Mouse (Mus musculus) gastrocnemius, postnatal 4 days (tissue): ENCODE measurements around the gene Krtap4-8. TPM values are rescaled to one million over a fixed set of nuclear protein-coding genes. Genes with fewer than 3 reads are reported as not detected.
"Not testable (repeated sequence)": the region's sequence is repeated elsewhere in the genome, so short reads cannot be mapped to it uniquely, and the experiment has no call there.

ENCODE experiments used
- DNase-seq, 2 experiments: peaks; one replicate each; pipeline ENCODE4 v3.0.0; 2021 to 2022; ENCODE audit warnings: low spot score in 2 of 2, mixed read lengths in 2 of 2
- long read RNA-seq, 2 experiments: library from polyadenylated mRNA; stranded (forward); transcript quantifications; one replicate each; pipeline ENCODE4 v2.0.0; 2021
- total RNA-seq, 2 experiments: library from RNA; stranded (reverse); gene quantifications; 2 replicates each; pipeline ENCODE4 v1.2.3; 2021

Gene Krtap4-8
- total RNA-seq = not detected
- long read RNA-seq, experiment 1 = 0 reads
- long read RNA-seq, experiment 2 = 0 reads

- DNase-seq = no peak
Observed at GRCm38 (mm10) chr11:99780604-99781003, at the start of gene Krtap4-8. TSS of gene Krtap4-8 (minus strand) at chr11:99780704.

GRCm38 (mm10) chr11:99815566-99815965, 35.1 kb upstream of the Krtap4-8 start, which contains the start of gene Gm11564:
TSS of gene Gm11564 (minus strand) at chr11:99815666.
- not testable (repeated sequence) for DNase-seq

GRCm38 (mm10) chr11:99809792-99810191, 29.3 kb upstream of the Krtap4-8 start, which contains the start of gene Krtap4-13:
TSS of gene Krtap4-13 (minus strand) at chr11:99809892.
- not testable (repeated sequence) for DNase-seq

GRCm38 (mm10) chr11:99804346-99804745, 23.8 kb upstream of the Krtap4-8 start, which contains the start of gene Gm11554:
TSS of gene Gm11554 (minus strand) at chr11:99804446.
- not testable (repeated sequence) for DNase-seq

- DNase-seq = not testable (repeated sequence)
Observed at GRCm38 (mm10) chr11:99798832-99799231, 18.3 kb upstream of the Krtap4-8 start, which contains the start of gene Gm11569. TSS of gene Gm11569 (minus strand) at chr11:99798932.

GRCm38 (mm10) chr11:99793367-99793766, 12.9 kb upstream of the Krtap4-8 start, which contains the start of gene Gm11596:
TSS of gene Gm11596 (minus strand) at chr11:99793467.
- no peak for DNase-seq

GRCm38 (mm10) chr11:99784900-99785299, 4.4 kb upstream of the Krtap4-8 start, which contains the start of gene Krtap4-9:
TSS of gene Krtap4-9 (plus strand) at chr11:99785200.
- not testable (repeated sequence) for DNase-seq

DNA sequence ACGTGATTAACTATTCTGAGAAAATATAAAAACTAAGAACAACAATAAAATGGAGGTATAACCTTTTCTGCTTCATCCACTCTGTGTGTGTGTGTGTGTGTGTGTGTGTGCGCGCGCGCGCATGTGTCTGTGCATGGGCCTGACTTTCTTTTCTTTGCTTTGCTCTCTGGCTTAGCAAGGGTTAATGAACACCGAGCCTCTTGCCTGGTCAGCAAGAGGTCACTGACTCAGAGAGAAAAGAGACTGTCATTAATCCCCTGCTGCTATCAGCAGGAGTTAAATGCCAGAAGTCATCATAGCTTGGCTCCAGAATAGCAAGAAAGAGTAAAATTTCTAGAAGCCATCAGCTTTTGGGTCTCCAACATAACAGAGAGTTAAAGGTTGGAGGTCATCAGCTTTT, 2.1 kb downstream of the Krtap4-8 start:
- no peak for DNase-seq

DNA sequence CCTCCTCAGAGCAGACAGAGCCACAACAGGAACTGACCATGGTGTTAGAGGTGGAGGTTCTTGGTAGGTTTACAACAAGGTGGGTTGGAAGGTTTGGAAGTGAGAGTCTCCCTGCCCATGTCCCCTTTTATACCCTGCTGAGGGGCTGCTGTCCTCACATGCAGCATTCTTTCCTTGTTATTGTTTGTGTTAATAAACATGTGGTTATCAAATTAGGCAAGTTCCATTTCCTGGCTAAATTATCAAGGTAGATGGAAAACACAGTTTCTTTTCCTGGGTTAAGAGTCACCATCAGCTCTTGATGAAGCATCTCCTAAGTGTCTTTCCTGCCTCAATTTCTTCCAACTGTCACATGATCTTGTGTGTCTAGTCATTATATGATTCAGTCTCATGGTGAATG, 7.7 kb downstream of the Krtap4-8 start, which contains the start of gene Gm11595:
Gm11595 (minus strand) TSS at position 101 of the 400 bp plus-strand sequence.
- not testable (repeated sequence) for DNase-seq

GRCm38 (mm10) chr11:99768410-99768809, 12.1 kb downstream of the Krtap4-8 start:
- no peak for DNase-seq

GRCm38 (mm10) chr11:99758877-99759276, 21.6 kb downstream of the Krtap4-8 start:
- no peak for DNase-seq

- no peak for DNase-seq
Observed at GRCm38 (mm10) chr11:99743985-99744384, 36.5 kb downstream of the Krtap4-8 start.

DNA sequence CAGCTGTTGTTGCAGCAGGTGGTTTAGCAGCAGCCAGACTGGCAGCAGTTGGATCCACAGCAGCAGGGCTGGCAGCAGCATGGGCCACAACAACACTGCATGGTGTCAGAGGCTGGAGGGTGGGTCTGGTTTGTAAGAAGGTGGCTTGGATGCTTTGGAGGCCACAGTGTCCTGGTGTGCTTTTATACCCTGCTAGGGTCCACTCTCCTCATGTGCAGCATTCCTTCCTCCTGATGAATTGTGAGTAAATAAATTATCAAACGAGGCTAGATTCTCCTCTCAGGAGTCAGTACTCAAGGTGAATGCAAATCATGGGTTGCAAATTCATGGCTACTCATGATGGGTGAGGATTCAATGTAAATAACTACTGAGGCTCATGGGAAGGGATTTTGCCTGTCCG, 46.3 kb downstream of the Krtap4-8 start, which contains the start of gene Gm14180:
Gm14180 (minus strand) TSS at position 101 of the 400 bp plus-strand sequence.
- no peak for DNase-seq

Other genes starting within 250 kb of the Krtap4-8 start
- not detected for gene Krt40, start 237.5 kb downstream of the Krtap4-8 start, total RNA-seq
- not detected for gene Krtap3-3, start 229.8 kb downstream of the Krtap4-8 start, total RNA-seq
- not detected for gene Krtap3-2, start 223.9 kb downstream of the Krtap4-8 start, total RNA-seq
- gene Gm11939, start 221.2 kb downstream of the Krtap4-8 start, total RNA-seq = not detected
- gene Krtap3-1, start 214.1 kb downstream of the Krtap4-8 start, total RNA-seq = not detected
- gene Krtap1-5, start 199.7 kb downstream of the Krtap4-8 start, total RNA-seq = not detected
- gene Krtap1-4, start 197.1 kb downstream of the Krtap4-8 start, total RNA-seq = not detected
- gene Krtap1-3, start 189.4 kb downstream of the Krtap4-8 start, total RNA-seq = not detected
- gene Krtap9-3, start 182.6 kb downstream of the Krtap4-8 start, total RNA-seq = not detected
- not detected for gene Gm11938, start 177.4 kb downstream of the Krtap4-8 start, total RNA-seq
- gene Gm11937, start 170.5 kb downstream of the Krtap4-8 start, total RNA-seq = not detected
- not detected for gene Krtap2-4, start 165.9 kb downstream of the Krtap4-8 start, total RNA-seq
- not detected for gene Gm11562, start 160.3 kb downstream of the Krtap4-8 start, total RNA-seq
- gene Krtap4-1, start 152.5 kb downstream of the Krtap4-8 start, total RNA-seq = not detected
- not detected for gene Krtap4-2, start 145.6 kb downstream of the Krtap4-8 start, total RNA-seq
- not detected for gene Krtap4-7, start 136.6 kb downstream of the Krtap4-8 start, total RNA-seq
- not detected for gene Gm11555, start 130.5 kb downstream of the Krtap4-8 start, total RNA-seq
- not detected for gene Gm11563, start 121.7 kb downstream of the Krtap4-8 start, total RNA-seq
- gene Krtap4-6, start 114.7 kb downstream of the Krtap4-8 start, total RNA-seq = not detected
- gene Gm14190, start 90.0 kb downstream of the Krtap4-8 start, total RNA-seq = not detected
- gene Gm14180, start 46.4 kb downstream of the Krtap4-8 start, total RNA-seq = not detected
- gene Gm11595, start 7.8 kb downstream of the Krtap4-8 start, total RNA-seq = not detected
- gene Krtap4-9, start 4.5 kb upstream of the Krtap4-8 start, total RNA-seq = not detected
- gene Gm11596, start 12.8 kb upstream of the Krtap4-8 start, total RNA-seq = not detected
- not detected for gene Gm11569, start 18.2 kb upstream of the Krtap4-8 start, total RNA-seq
- not detected for gene Gm11554, start 23.7 kb upstream of the Krtap4-8 start, total RNA-seq
- not detected for gene Krtap4-13, start 29.2 kb upstream of the Krtap4-8 start, total RNA-seq
- gene Gm11564, start 35.0 kb upstream of the Krtap4-8 start, total RNA-seq = not detected
- gene 2300003K06Rik, start 57.4 kb upstream of the Krtap4-8 start, total RNA-seq = not detected
- not detected for gene Krtap4-16, start 70.9 kb upstream of the Krtap4-8 start, total RNA-seq
- gene Gm11568, start 77.2 kb upstream of the Krtap4-8 start, total RNA-seq = not detected
- not detected for gene Gm11559, start 83.8 kb upstream of the Krtap4-8 start, total RNA-seq
- gene Krtap9-1, start 92.7 kb upstream of the Krtap4-8 start, total RNA-seq = not detected
- gene Gm11567, start 98.5 kb upstream of the Krtap4-8 start, total RNA-seq = not detected
- gene Krtap31-1, start 127.2 kb upstream of the Krtap4-8 start, total RNA-seq = not detected
- not detected for gene Gm11565, start 134.0 kb upstream of the Krtap4-8 start, total RNA-seq
- not detected for gene Krtap31-2, start 155.6 kb upstream of the Krtap4-8 start, total RNA-seq
- gene Krtap9-5, start 167.8 kb upstream of the Krtap4-8 start, total RNA-seq = not detected
- gene Krtap29-1, start 198.3 kb upstream of the Krtap4-8 start, total RNA-seq = not detected
- not detected for gene Krtap16-1, start 205.9 kb upstream of the Krtap4-8 start, total RNA-seq
- gene Krtap17-1, start 213.3 kb upstream of the Krtap4-8 start, total RNA-seq = not detected
- not detected for gene Krt33a, start 235.5 kb upstream of the Krtap4-8 start, total RNA-seq
- under 1 TPM in 1 of 2 experiments, not detected in 1; 0.22 TPM for gene Krt33b, start 249.2 kb upstream of the Krtap4-8 start, total RNA-seq